Comparison of ENCODE assay signal across 25 mouse cellular contexts in genomic region chr10:76554061-76554460, GRCm38 (mm10). TPM values are rescaled to one million over a fixed set of nuclear protein-coding genes. Genes with fewer than 3 reads are reported as not detected.
DNase-seq lines count a peak whose midpoint lies in the region; ATAC-seq lines count a peak whose summit lies in the region.
"Had no signal": no experiment of that assay in that cellular context is flagged by ENCODE, and none has a peak within 500 bp of the region (broad histone marks: within the 10 kb centered on the region; RNA-seq: fewer than 3 reads in every experiment).

No protein-coding gene starts in this region.

- intact Hi-C loops in gastrocnemius, postnatal 36 days (cut with DNase I) = no loop called here

- 0 out of 2 replicates have a peak, but pooled peaks have one; percentile 15 for ATAC-seq in common myeloid progenitor, adult 5-6 weeks (replicated peaks; ENCODE audit: low read depth, poor library complexity, severe bottlenecking)
- ATAC-seq: activated CD4-positive, CD25-positive, alpha-beta regulatory T cell, adult 4 months; forebrain, embryonic 14.5 days; forebrain, postnatal 0 days; hindbrain, postnatal 0 days; inflammation-experienced regulatory T-cells, adult 6 months; intestine, embryonic 16.5 days had no signal

- DNase-seq in gastrocnemius, postnatal 25 days = peak; percentile 21
- DNase-seq in gastrocnemius, postnatal 36 days = no peak
- DNase-seq in testis, postnatal 14 days (ENCODE audit: low spot score) = peak; percentile 12
- no peak for DNase-seq in testis, postnatal 10 days (ENCODE audit: low spot score)
- no peak for DNase-seq in ovary, adult 18-20 months (ENCODE audit: low spot score)
- DNase-seq: adrenal gland, postnatal 10 days; adrenal gland, postnatal 36 days; B cell, adult 2 months; cerebellum, adult 18-20 months; cerebellum, adult 9-10 months; cerebellum, postnatal 14 days; forebrain, postnatal 0 days; gastrocnemius, postnatal 10 days; heart, adult 18-20 months; heart, postnatal 10 days; heart, postnatal 4 days had no signal

RNA-seq across cellular contexts. Expression of gene Spatc1l, which starts 8.0 kb away (rescaled TPM):
- not detected for total RNA-seq in gastrocnemius, postnatal 25 days (2021)
- not detected for total RNA-seq in gastrocnemius, postnatal 36 days (2021)
- total RNA-seq in common myeloid progenitor, adult 5-6 weeks (2017) = not detected in 2 replicates
- total RNA-seq: adrenal gland, postnatal 10 days; forebrain, postnatal 0 days; gastrocnemius, adult 18-20 months; gastrocnemius, postnatal 10 days; heart, adult 18-20 months; heart, postnatal 10 days; heart, postnatal 4 days; hindbrain, postnatal 0 days had no signal

RNA-seq across cellular contexts. Expression of gene Ftcd, which starts 21.4 kb away (rescaled TPM):
- not detected for total RNA-seq in gastrocnemius, postnatal 25 days (2021)
- total RNA-seq in gastrocnemius, postnatal 36 days (2021) = not detected
- not detected in 2 replicates for total RNA-seq in common myeloid progenitor, adult 5-6 weeks (2017)
- total RNA-seq: adrenal gland, adult 18-20 months; CH12.LX; gastrocnemius, postnatal 10 days; heart, adult 18-20 months; hindbrain, postnatal 0 days had no signal

RNA-seq across cellular contexts. Expression of gene Lss, which starts 22.7 kb away (rescaled TPM):
- total RNA-seq in gastrocnemius, postnatal 25 days (2021) = 1 to 10 TPM; 4.2 to 4.9 TPM
- 1 to 10 TPM; 5.0 to 8.1 TPM for total RNA-seq in gastrocnemius, postnatal 36 days (2021)
- total RNA-seq in common myeloid progenitor, adult 5-6 weeks (2017) = 4.2 and 5.1 TPM in 2 replicates

Comparison
In these comparisons a context has a peak if more than half of its experiments do, and no peak if none do; other contexts are left out.
1. DNase-seq: peak in gastrocnemius, postnatal 25 days (single experiment) and testis, postnatal 14 days (single experiment); none in gastrocnemius, postnatal 36 days (0 of 2), testis, postnatal 10 days (single experiment) and ovary, adult 18-20 months (single experiment).